Mouse (Mus musculus): Measurements from ENCODE around the gene Nphs1.
"Not testable (repeated sequence)": the region's sequence is repeated elsewhere in the genome, so short reads cannot be mapped to it uniquely, and the experiment has no call there.

The Nphs1 gene

GRCm38 (mm10) chr7:30443696-30444095, 14.4 kb upstream of the Nphs1 start:
- no peak for DNase-seq (ENCODE audit: low spot score)

- DNase-seq (ENCODE audit: low spot score): no peak
These were observed 13.8 kb upstream of the Nphs1 start for GRCm38 (mm10) chr7:30444154-30444970.

DNA sequence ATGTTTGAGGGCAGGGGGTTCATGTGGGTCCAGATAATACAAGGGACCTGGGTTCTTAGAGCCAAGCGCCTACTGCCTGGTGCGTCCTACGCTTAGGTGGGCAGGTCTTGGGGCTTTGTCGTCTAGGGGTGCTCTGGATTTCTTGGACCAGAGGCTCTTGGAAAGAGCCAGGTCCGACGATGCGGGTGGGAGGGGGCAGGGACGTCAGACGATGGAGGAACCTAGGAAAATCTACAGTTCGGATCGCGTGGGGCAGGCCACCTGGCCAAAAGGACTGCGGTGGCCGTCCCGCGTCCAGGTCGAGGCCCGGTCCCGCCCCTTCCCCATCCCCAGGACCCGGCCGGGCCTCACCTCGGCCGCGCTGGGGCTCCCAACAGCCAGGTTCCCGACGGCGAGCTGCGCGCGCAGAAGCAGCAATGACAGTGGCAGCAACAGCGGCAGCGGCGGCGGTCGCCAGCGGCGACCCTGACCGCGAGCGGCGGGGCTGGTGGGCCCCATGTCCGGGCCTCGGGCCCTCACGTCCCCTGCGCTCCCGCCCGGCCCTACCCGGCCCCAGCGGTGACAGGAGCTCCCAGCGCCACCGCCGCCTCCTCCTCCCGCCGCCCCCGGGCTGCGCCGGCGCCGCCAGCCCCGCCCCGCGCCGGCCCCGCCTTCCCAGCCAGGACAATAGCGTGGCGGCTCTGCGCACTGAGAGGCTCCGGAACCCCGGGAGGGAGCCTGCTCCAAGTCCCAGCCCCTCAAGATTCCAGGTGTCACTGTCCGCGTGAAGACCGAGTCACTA, 13.0 kb upstream of the Nphs1 start, which contains the start of gene Aplp1:
Aplp1 (minus strand) TSS at position 565 of the 781 bp plus-strand sequence.
- DNase-seq (ENCODE audit: low spot score): peak; percentile 25

DNA sequence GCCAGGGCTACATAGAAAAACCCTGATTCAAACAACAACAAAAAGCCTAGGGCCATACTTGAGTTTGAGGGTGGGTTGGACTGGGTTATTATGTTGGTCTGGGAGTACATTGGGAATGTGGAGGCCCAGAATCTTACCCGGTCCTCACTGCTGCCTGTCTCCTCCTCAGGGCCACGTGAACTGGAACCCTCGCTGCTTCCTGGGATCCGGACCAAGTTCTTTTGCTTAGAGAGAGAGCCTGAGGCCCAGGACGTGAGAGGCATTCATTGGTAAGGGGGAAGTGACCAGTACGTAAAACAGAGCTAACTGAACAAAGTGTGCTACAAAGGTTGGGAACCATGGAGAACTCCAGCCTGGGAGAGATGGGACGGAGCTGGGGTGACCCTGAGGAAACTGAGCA, 7.9 kb upstream of the Nphs1 start:
- DNase-seq (ENCODE audit: low spot score): no peak

- no peak for DNase-seq (ENCODE audit: low spot score)
These were observed 4.8 kb upstream of the Nphs1 start for GRCm38 (mm10) chr7:30453327-30453726.

DNA sequence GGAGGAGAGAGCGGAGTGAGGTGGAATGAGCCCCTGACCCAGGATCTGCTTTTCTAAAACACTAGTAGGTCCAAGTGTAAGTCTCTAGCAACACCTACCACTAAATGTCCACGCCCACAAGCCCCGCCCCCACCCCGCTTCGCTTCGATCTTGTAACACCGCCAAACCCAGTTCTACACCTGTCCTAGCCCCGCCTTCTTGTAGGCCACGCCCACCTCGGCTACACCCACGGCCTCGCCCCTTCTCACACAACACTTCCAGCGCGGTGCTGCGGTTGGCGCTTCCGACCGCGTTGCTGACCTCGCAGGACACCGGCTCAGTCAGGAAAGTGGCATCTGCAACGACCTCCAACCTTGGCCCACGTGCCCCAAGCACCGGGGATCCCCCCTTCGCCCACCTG, 4.3 kb upstream of the Nphs1 start:
- peak; percentile 31 for DNase-seq (ENCODE audit: low spot score)

GRCm38 (mm10) chr7:30454259-30454658, 3.9 kb upstream of the Nphs1 start:
- no peak for DNase-seq (ENCODE audit: low spot score)

GRCm38 (mm10) chr7:30456487-30456886, 1.6 kb upstream of the Nphs1 start:
- DNase-seq (ENCODE audit: low spot score): no peak

GRCm38 (mm10) chr7:30456911-30457628, 1.0 kb upstream of the Nphs1 start:
- DNase-seq (ENCODE audit: low spot score): no peak

GRCm38 (mm10) chr7:30459484-30459883, 1.4 kb downstream of the Nphs1 start:
- no peak for DNase-seq (ENCODE audit: low spot score)

GRCm38 (mm10) chr7:30463568-30463967, 5.5 kb downstream of the Nphs1 start:
- DNase-seq (ENCODE audit: low spot score): no peak

- no peak for DNase-seq (ENCODE audit: low spot score)
These were observed 5.9 kb downstream of the Nphs1 start for GRCm38 (mm10) chr7:30463996-30464395.

- DNase-seq (ENCODE audit: low spot score): no peak
These were observed 6.7 kb downstream of the Nphs1 start for GRCm38 (mm10) chr7:30464816-30465300.

DNA sequence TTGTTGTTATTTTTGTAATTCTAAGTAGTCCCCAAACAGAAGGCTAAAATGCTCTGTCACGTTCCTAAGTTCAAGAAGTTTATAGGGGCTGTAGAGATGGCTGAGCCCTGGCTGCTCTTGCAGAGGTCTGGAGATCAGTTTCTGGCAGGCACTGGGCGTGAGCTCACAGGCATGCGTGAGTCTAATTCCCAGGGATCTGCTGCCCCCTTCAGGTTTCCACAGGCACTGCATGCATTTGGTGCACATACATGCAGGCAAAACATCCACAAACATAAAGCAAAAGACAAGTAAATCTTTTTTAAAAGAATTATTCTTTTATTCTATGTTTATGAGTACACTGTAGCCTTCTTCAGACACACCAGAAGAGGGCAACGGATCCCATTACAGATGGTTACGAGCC, 14.3 kb downstream of the Nphs1 start:
- DNase-seq (ENCODE audit: low spot score): peak; percentile 16

GRCm38 (mm10) chr7:30474999-30475398, 16.9 kb downstream of the Nphs1 start:
- no peak for DNase-seq (ENCODE audit: low spot score)

DNA sequence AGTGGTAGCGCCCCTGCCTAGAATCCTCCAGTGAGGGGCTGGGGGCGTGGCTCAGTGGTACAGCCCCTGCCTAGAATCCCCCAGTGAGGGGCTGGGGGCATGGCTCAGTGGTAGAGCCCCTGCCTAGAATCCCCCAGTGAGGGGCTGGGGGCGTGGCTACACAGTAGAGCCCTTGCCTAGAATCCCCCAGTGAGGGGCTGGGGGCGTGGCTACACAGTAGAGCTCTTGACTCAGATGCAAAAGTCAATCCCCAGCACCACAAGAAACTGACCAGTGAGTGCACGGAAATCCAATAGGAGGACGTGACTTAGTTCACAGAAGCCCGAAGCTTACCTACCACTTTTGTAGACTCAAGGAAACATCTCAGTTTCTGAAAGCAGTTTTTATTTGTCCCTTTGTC, 18.0 kb downstream of the Nphs1 start:
- not testable (repeated sequence) for DNase-seq (ENCODE audit: low spot score)

- no peak for DNase-seq (ENCODE audit: low spot score)
These were observed 19.6 kb downstream of the Nphs1 start for GRCm38 (mm10) chr7:30477415-30478381.

DNA sequence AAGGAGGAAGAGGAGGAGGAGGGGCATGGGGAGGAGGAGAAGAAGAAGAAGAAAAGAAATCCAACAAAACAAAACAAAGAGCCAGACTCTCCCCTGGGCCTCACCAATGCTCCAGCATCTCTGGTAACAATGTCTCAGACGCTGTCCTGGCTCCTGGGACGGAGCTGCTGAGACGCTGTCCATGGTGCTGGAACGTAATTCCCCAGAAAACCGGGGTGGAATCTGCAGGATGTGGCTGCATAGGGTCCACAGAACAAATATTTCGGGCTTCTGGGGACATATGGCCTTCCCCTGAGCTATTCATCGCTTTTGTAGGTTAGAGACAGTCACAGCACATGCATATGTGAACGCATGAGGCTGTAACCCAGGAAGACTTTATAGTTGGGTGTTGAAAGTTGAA, 26.1 kb downstream of the Nphs1 start:
- no peak for DNase-seq (ENCODE audit: low spot score)

- DNase-seq (ENCODE audit: low spot score): peak; percentile 23
These were observed 32.3 kb downstream of the Nphs1 start for GRCm38 (mm10) chr7:30490251-30490956.

DNA sequence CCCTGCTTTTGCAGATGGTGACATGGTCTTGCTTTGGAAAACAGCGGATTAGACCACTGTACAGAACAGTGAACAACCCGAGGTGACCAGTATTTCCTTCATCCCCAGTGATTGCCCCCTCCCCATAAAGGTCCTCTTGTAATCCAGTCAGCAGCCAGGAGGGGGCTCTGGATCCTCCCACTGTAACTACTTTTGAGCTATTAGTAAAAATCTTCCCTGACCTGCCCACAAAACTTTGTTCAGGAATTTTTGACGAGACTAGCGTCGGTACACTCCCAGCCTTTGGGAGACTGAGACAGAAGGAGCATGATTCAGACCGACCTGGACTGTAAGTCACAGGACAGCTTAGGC, 32.8 kb downstream of the Nphs1 start:
- no peak for DNase-seq (ENCODE audit: low spot score)

DNA sequence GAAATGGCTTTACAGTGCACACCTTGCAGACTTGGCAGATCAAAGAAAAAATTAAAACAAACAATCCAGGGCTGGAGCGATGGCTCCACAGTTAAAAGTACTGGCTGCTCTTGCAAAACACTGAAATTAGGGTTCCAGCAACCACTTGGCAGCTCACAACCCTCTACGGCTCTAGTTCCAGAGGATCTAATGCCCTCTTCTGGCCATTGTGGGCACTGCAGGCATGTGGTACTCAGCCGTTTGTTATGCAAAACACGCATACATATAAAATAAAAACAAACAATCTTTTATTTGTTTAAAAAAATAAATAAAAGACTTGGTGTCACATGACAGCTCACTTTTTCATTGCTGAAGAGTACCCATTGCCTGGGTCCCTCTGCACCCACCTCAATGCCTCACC, 34.6 kb downstream of the Nphs1 start:
- peak; percentile 69 for DNase-seq (ENCODE audit: low spot score)
